Mouse (Mus musculus) layer of hippocampus, adult 18-20 months (tissue): Measurements from ENCODE around the gene Mdm1. TPM values are rescaled to one million over a fixed set of nuclear protein-coding genes. Genes with fewer than 3 reads are reported as not detected.
"Not testable (repeated sequence)": the region's sequence is repeated elsewhere in the genome, so short reads cannot be mapped to it uniquely, and the experiment has no call there.

ENCODE experiments used
- DNase-seq, 2 experiments: peaks; one replicate each; pipeline ENCODE4 v3.0.0; 2022; ENCODE audit warnings: low spot score in 2 of 2
- total RNA-seq, 2 experiments: library from RNA; stranded (reverse); gene quantifications; 2 replicates each; pipeline ENCODE4 v1.2.3; 2021

Gene Mdm1
- total RNA-seq, 2 experiments from 2014 or later, result 7.3 to 7.7 TPM

DNA sequence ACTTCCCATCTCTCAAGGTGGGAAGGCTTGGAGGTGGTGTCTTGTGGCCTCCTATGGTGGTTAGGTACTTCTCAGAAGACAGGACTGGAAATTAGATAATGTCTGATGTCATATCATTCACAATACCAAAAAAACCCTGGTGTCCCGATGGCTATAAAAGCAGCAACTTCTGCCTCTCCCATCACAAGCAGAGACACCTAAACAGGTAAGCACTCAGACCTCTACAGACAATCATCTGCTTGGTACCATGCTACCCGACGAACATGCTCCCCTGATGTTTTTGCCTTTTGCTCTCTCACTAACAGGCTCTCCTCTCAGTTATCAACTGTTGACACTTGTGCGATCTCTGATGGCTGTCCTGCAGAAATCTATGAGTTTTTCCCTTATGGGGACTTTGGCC, 63.0 kb downstream of the Mdm1 start, which contains the start of gene Il22:
Gene Il22, plus strand, starts transcription at position 301 of the 400 bp plus-strand sequence.
- DNase-seq, result no peak

DNA sequence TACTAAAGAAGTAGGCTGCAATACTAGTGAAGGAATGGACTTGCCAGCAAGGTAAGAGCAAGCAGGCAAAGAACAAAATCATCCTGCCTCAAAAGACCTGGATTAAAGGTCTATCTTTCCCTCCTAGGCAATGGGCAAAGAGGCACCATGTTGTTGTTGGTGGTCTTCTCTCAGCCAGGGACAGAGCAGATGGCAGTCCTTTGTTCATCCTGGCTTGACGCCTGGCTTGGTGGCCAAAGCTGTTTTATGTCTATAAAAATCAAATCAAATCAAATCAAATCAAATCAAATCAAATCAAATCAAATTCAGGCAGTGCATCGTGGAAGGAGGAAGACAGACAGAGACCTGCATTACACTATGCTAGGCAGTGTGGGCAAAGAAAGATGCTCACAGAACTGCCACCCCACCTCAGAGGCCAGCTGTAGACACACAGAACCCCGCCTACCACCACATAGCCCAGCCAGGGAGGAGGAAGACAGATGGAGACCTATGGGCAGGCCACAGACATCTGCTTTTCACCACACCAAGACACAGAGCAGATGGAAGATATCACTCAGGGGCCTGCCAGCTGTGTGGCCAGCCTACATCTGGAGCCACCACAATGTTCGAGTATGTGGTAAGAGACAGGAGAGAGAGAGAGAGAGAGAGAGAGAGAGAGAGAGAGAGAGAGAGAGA, 74.2 kb downstream of the Mdm1 start:
- not testable (repeated sequence) for DNase-seq

Other genes starting within 250 kb of the Mdm1 start
- not detected for gene Il22, start 63.1 kb downstream of the Mdm1 start, total RNA-seq
- gene Gm32717, start 99.0 kb downstream of the Mdm1 start, total RNA-seq, result under 1 TPM; 0.74 to 0.97 TPM
- gene Gm32802, start 116.9 kb downstream of the Mdm1 start, total RNA-seq, result under 1 TPM; 0.74 to 0.97 TPM
- gene Iltifb, start 153.2 kb downstream of the Mdm1 start, total RNA-seq, result not detected
- not detected for gene Gm9040, start 185.2 kb downstream of the Mdm1 start, total RNA-seq
- gene Gm9044, start 190.6 kb downstream of the Mdm1 start, total RNA-seq, result not detected
- gene Gm9045, start 196.0 kb downstream of the Mdm1 start, total RNA-seq, result under 1 TPM in 1 of 2 experiments, not detected in 1; 0.12 TPM
- gene Gm9046, start 201.4 kb downstream of the Mdm1 start, total RNA-seq, result not detected
- gene Gm9048, start 206.9 kb downstream of the Mdm1 start, total RNA-seq, result not detected
- under 1 TPM in 1 of 2 experiments, not detected in 1; 0.12 TPM for gene Gm9049, start 212.3 kb downstream of the Mdm1 start, total RNA-seq